Mouse (Mus musculus): ENCODE data around the gene Cct8l1.

- TF ChIP-seq POLR2A (IDR thresholded peaks at IDR 0.05; ENCODE audit: borderline replicate concordance, control insufficient read depth, low read depth, low read length), result no peak
- TF ChIP-seq CTCF (IDR thresholded peaks at IDR 0.05; ENCODE audit: control insufficient read depth, insufficient read depth, low read length), result no peak
Measured at GRCm38 (mm10) chr5:25497369-25497719, 18.5 kb upstream of the Cct8l1 start.

All from bone marrow, adult 2 months (tissue).